ENCODE assay signal across 15 mouse cellular contexts in genomic region chr8:11324801-11325395, GRCm38 (mm10). TPM values are rescaled to one million over a fixed set of nuclear protein-coding genes. Genes with fewer than 3 reads are reported as not detected.
DNase-seq lines count a peak whose midpoint lies in the region; ATAC-seq and TF ChIP-seq lines count a peak whose summit lies in the region.
"Had no signal": no experiment of that assay in that cellular context is flagged by ENCODE, and none has a peak within 500 bp of the region (broad histone marks: within the 10 kb centered on the region; RNA-seq: fewer than 3 reads in every experiment).

No protein-coding gene starts in this region.

- DNase-seq in heart, adult 8-10 months (ENCODE audit: low spot score) = no peak
- DNase-seq in heart, postnatal 0 days (ENCODE audit: low spot score) = no peak
- peak; percentile 76 to 81 for DNase-seq in kidney, postnatal 25 days
- DNase-seq in cerebellum, adult 11 months = no peak
- no peak for DNase-seq in adrenal gland, postnatal 36 days
- DNase-seq: adrenal gland, adult 8-10 months; cerebellum, adult 11-12 months; gastrocnemius, postnatal 14 days; midbrain, embryonic 14.5 days; thymus, postnatal 36 days had no signal

- H3K36me3 ChIP-seq in heart, embryonic 13.5 days = peaks cover 5% of the 10 kb centered on the region; the same call in 1 of the 2 replicates
- H3K36me3 ChIP-seq in heart, postnatal 0 days (replicated peaks; ENCODE audit: control insufficient read depth, insufficient read depth, low read length) = peaks cover 6% of the 10 kb centered on the region; the same call in 1 of the 2 replicates
- H3K36me3 ChIP-seq: neural tube, embryonic 12.5 days had no signal

- H3K4me1 ChIP-seq in heart, embryonic 13.5 days = peaks cover 92% of the 10 kb centered on the region
- peaks cover 66% of the 10 kb centered on the region for H3K4me1 ChIP-seq in brown adipose tissue, adult 24 weeks (ENCODE audit: control insufficient read depth, insufficient read depth, insufficient read length, low read length)
- peaks cover 83% of the 10 kb centered on the region for H3K4me1 ChIP-seq in heart, postnatal 0 days (ENCODE audit: control insufficient read depth, insufficient read depth)

- H3K9ac ChIP-seq in heart, embryonic 13.5 days = 0 out of 2 replicates have a peak overlapping the region, but pooled peaks have one; percentile 42
- H3K9ac ChIP-seq in heart, postnatal 0 days (replicated peaks; ENCODE audit: low read depth, low read length) = no peak overlapping the region
- H3K9ac ChIP-seq: neural tube, embryonic 12.5 days had no signal

- H3K9me3 ChIP-seq in heart, embryonic 13.5 days = no peaks in the 10 kb centered on the region
- H3K9me3 ChIP-seq in heart, postnatal 0 days (replicated peaks; ENCODE audit: control insufficient read depth, low read length) = no peaks in the 10 kb centered on the region
- H3K9me3 ChIP-seq: neural tube, embryonic 12.5 days had no signal

- TF ChIP-seq EP300 in heart, postnatal 0 days (IDR thresholded peaks at IDR 0.05; ENCODE audit: low read depth) = no peak

- H3K27me3 ChIP-seq in heart, embryonic 13.5 days (replicated peaks) = no peaks in the 10 kb centered on the region
- H3K27me3 ChIP-seq in heart, postnatal 0 days (ENCODE audit: control insufficient read depth, insufficient read depth, low read length) = no peaks in the 10 kb centered on the region
- H3K27me3 ChIP-seq: neural tube, embryonic 12.5 days; Patski had no signal

- no peak overlapping the region for H3K4me3 ChIP-seq in heart, embryonic 13.5 days
- no peak overlapping the region for H3K4me3 ChIP-seq in brown adipose tissue, adult 24 weeks (ENCODE audit: insufficient read depth, low read depth, low read length)
- H3K4me3 ChIP-seq in heart, postnatal 0 days (ENCODE audit: low read depth, low read length) = no peak overlapping the region
- H3K4me3 ChIP-seq: neural tube, embryonic 12.5 days had no signal

- WGBS in heart, embryonic 13.5 days = 48% methylated on average over 6 of the region's 6 CpGs
- WGBS in heart, postnatal 0 days = 22% methylated on average over 6 of the region's 6 CpGs

- peak overlapping the region; percentile 72 for H3K27ac ChIP-seq in heart, embryonic 13.5 days (replicated peaks)
- peak overlapping the region; percentile 98 for H3K27ac ChIP-seq in brown adipose tissue, adult 24 weeks (replicated peaks; ENCODE audit: low read depth, low read length)
- peak overlapping the region; percentile 82 for H3K27ac ChIP-seq in heart, postnatal 0 days (ENCODE audit: low read depth)
- H3K27ac ChIP-seq: neural tube, embryonic 12.5 days had no signal

- no peak for TF ChIP-seq CTCF in heart, postnatal 0 days (IDR thresholded peaks at IDR 0.05; ENCODE audit: low read depth)

- ATAC-seq in heart, embryonic 13.5 days (ENCODE audit: extremely low read depth, insufficient number of reproducible peaks, low FRiP score, low TSS enrichment) = no peak
- peak; percentile 43 for ATAC-seq in heart, postnatal 0 days (ENCODE audit: insufficient read depth, low read depth)
- ATAC-seq: CD4-positive, CD25-positive, alpha-beta regulatory T cell, adult 4 months; Patski had no signal

- H3K4me2 ChIP-seq in heart, embryonic 13.5 days = no peak overlapping the region
- H3K4me2 ChIP-seq in heart, postnatal 0 days (ENCODE audit: low read depth, low read length) = no peak overlapping the region
- H3K4me2 ChIP-seq: neural tube, embryonic 12.5 days had no signal

RNA-seq across cellular contexts. Expression of gene Col4a1, which starts 12.3 kb away (rescaled TPM):
- 164 TPM in 2 replicates for polyA plus RNA-seq in heart, embryonic 13.5 days (2015; fragmentation: Nextera tagmentation; extraction: Ambion mirVana)
- 100 to 1,000 TPM; 136 to 221 (median 183) TPM for total RNA-seq in heart, adult 8-10 months (2022)
- polyA plus RNA-seq in brown adipose tissue, adult 24 weeks (2012; ENCODE audit: insufficient read depth, insufficient read length, missing spikeins) = 142 and 186 TPM in 2 replicates
- 921 and 1,061 TPM in 2 replicates for total RNA-seq in heart, postnatal 0 days (2014; rRNA removed; ENCODE audit: low replicate concordance)
- 163 and 191 TPM in 2 replicates for polyA plus RNA-seq in heart, postnatal 0 days (2015; fragmentation: Nextera tagmentation; extraction: Ambion mirVana)
- total RNA-seq in adrenal gland, postnatal 36 days (2021) = 100 to 1,000 TPM; 359 to 687 TPM

RNA-seq across cellular contexts. Expression of gene Col4a2, which starts 12.3 kb away (rescaled TPM):
- polyA plus RNA-seq in heart, embryonic 13.5 days (2015; fragmentation: Nextera tagmentation; extraction: Ambion mirVana) = 66.9 and 71.5 TPM in 2 replicates
- total RNA-seq in heart, adult 8-10 months (2022) = 100 to 1,000 TPM in 3 of 4 experiments, 10 to 100 TPM in 1; 93.1 to 141 (median 113) TPM
- polyA plus RNA-seq in brown adipose tissue, adult 24 weeks (2012; ENCODE audit: insufficient read depth, insufficient read length, missing spikeins) = 51.1 and 77.2 TPM in 2 replicates
- 315 and 329 TPM in 2 replicates for total RNA-seq in heart, postnatal 0 days (2014; rRNA removed; ENCODE audit: low replicate concordance)
- 87.7 and 98.5 TPM in 2 replicates for polyA plus RNA-seq in heart, postnatal 0 days (2015; fragmentation: Nextera tagmentation; extraction: Ambion mirVana)
- total RNA-seq in adrenal gland, postnatal 36 days (2021) = 100 to 1,000 TPM; 182 to 302 TPM
- polyA plus RNA-seq: CD4-positive, CD25-positive, alpha-beta regulatory T cell, adult 4 months had no signal

Comparison
In these comparisons a context has a peak if more than half of its experiments do, and no peak if none do; other contexts are left out.
1. DNase-seq: peak in kidney, postnatal 25 days (2 of 2); none in heart, adult 8-10 months (single experiment), heart, postnatal 0 days (single experiment), cerebellum, adult 11 months (single experiment) and adrenal gland, postnatal 36 days (0 of 2).
2. Peak in every context shown above with its lines, with median percentiles within 50 percentile points of each other: H3K27ac ChIP-seq.